Comparison of ENCODE assay signal across 8 mouse cellular contexts in genomic region chr3:51377878-51378664, GRCm38 (mm10). TPM values are rescaled to one million over a fixed set of nuclear protein-coding genes. Genes with fewer than 3 reads are reported as not detected.
A peak's percentile ranks its signal among the peaks of the same experiment; 100 is the strongest.
DNase-seq lines count a peak whose midpoint lies in the region; ATAC-seq and TF ChIP-seq lines count a peak whose summit lies in the region.

No protein-coding gene starts in this region.

- H3K36me3 ChIP-seq in forebrain, embryonic 15.5 days = no peaks in the 10 kb centered on the region
- no peaks in the 10 kb centered on the region for H3K36me3 ChIP-seq in kidney, embryonic 14.5 days (ENCODE audit: control insufficient read depth, insufficient read depth, low read length)
- no peaks in the 10 kb centered on the region for H3K36me3 ChIP-seq in stomach, embryonic 15.5 days

- no peak for DNase-seq in gastrocnemius, adult 2 months
- DNase-seq in gastrocnemius, postnatal 36 days = no peak
- DNase-seq in adipocyte (ENCODE audit: low spot score) = peak; percentile 63
- DNase-seq in lung, postnatal 14 days = peak; percentile 42
- no peak for DNase-seq in gastrocnemius, postnatal 25 days

- peaks cover 5% of the 10 kb centered on the region; the same call in 1 of the 2 replicates for H3K4me1 ChIP-seq in forebrain, embryonic 15.5 days
- 0 out of 2 replicates have a peak, but pooled peaks cover 3% of the 10 kb centered on the region for H3K4me1 ChIP-seq in kidney, embryonic 14.5 days (ENCODE audit: control insufficient read depth, insufficient read depth, low read length)
- H3K4me1 ChIP-seq in stomach, embryonic 15.5 days = 0 out of 2 replicates have a peak, but pooled peaks cover 7% of the 10 kb centered on the region

- peak; percentile 66 for TF ChIP-seq CTCF in gastrocnemius, adult 2 months (IDR thresholded peaks at IDR 0.05)

- ATAC-seq in forebrain, embryonic 15.5 days (replicated peaks) = no peak
- 0 out of 2 replicates have a peak, but pooled peaks have one; percentile 60 for ATAC-seq in kidney, embryonic 14.5 days (ENCODE audit: low FRiP score, low TSS enrichment)
- ATAC-seq in stomach, embryonic 15.5 days (ENCODE audit: insufficient read depth, low FRiP score, low read depth) = no peak

- intact Hi-C loops in gastrocnemius, adult 2 months (cut with DNase I) = no loop called here
- intact Hi-C loops in gastrocnemius, postnatal 36 days (cut with DNase I) = no loop called here

- no peaks in the 10 kb centered on the region for H3K27me3 ChIP-seq in forebrain, embryonic 15.5 days
- H3K27me3 ChIP-seq in kidney, embryonic 14.5 days (ENCODE audit: control insufficient read depth, insufficient read depth, low read length) = no peaks in the 10 kb centered on the region
- H3K27me3 ChIP-seq in stomach, embryonic 15.5 days (replicated peaks) = no peaks in the 10 kb centered on the region

- H3K4me3 ChIP-seq in gastrocnemius, adult 2 months = peak overlapping the region; percentile 67
- H3K4me3 ChIP-seq in forebrain, embryonic 15.5 days = peak overlapping the region; percentile 12; the same call in 1 of the 2 replicates
- H3K4me3 ChIP-seq in kidney, embryonic 14.5 days (ENCODE audit: low read length) = peak overlapping the region; percentile 30
- peak overlapping the region; percentile 34 for H3K4me3 ChIP-seq in stomach, embryonic 15.5 days (replicated peaks)

- no peaks in the 10 kb centered on the region for H3K9me3 ChIP-seq in forebrain, embryonic 15.5 days
- H3K9me3 ChIP-seq in kidney, embryonic 14.5 days (ENCODE audit: control insufficient read depth, low read length) = no peaks in the 10 kb centered on the region
- no peaks in the 10 kb centered on the region for H3K9me3 ChIP-seq in stomach, embryonic 15.5 days

- H3K9ac ChIP-seq in forebrain, embryonic 15.5 days (replicated peaks) = no peak overlapping the region
- peak overlapping the region; percentile 46 for H3K9ac ChIP-seq in kidney, embryonic 14.5 days (ENCODE audit: low read depth, low read length)
- no peak overlapping the region for H3K9ac ChIP-seq in stomach, embryonic 15.5 days

- peak overlapping the region; percentile 23 for H3K4me2 ChIP-seq in forebrain, embryonic 15.5 days (replicated peaks)
- H3K4me2 ChIP-seq in kidney, embryonic 14.5 days (replicated peaks; ENCODE audit: low read depth, low read length) = peak overlapping the region; percentile 45
- H3K4me2 ChIP-seq in stomach, embryonic 15.5 days = peak overlapping the region; percentile 48

- peak overlapping the region; percentile 72 for H3K27ac ChIP-seq in gastrocnemius, adult 2 months
- no peak overlapping the region for H3K27ac ChIP-seq in forebrain, embryonic 15.5 days (replicated peaks)
- no peak overlapping the region for H3K27ac ChIP-seq in kidney, embryonic 14.5 days (ENCODE audit: low read depth, low read length)
- no peak overlapping the region for H3K27ac ChIP-seq in stomach, embryonic 15.5 days

- 46% methylated on average over 31 of the region's 31 CpGs for WGBS in forebrain, embryonic 15.5 days
- WGBS in kidney, embryonic 14.5 days = 41% methylated on average over 31 of the region's 31 CpGs
- 23% methylated on average over 31 of the region's 31 CpGs for WGBS in stomach, embryonic 15.5 days

RNA-seq across cellular contexts. Expression of gene Mgarp, which starts 18.5 kb away (rescaled TPM):
- not detected for total RNA-seq in gastrocnemius, adult 2 months (2021)
- under 1 TPM; 0.20 to 0.27 TPM for total RNA-seq in gastrocnemius, postnatal 36 days (2021)
- 0.50 and 0.60 TPM in 2 replicates for polyA plus RNA-seq in forebrain, embryonic 15.5 days (2015; fragmentation: Nextera tagmentation; extraction: Ambion mirVana)
- 1.3 and 1.6 TPM in 2 replicates for polyA plus RNA-seq in kidney, embryonic 14.5 days (2014; fragmentation: Nextera tagmentation; extraction: Ambion mirVana)
- 3.8 and 4.0 TPM in 2 replicates for polyA plus RNA-seq in stomach, embryonic 15.5 days (2015; fragmentation: Nextera tagmentation; extraction: Ambion mirVana)
- not detected for total RNA-seq in gastrocnemius, postnatal 25 days (2021)

RNA-seq across cellular contexts. Expression of gene Ndufc1, which starts 30.7 kb away (rescaled TPM):
- 1,000 to 10,000 TPM; 1,007 to 1,209 TPM for total RNA-seq in gastrocnemius, adult 2 months (2021)
- 1,000 to 10,000 TPM; 1,029 to 1,117 TPM for total RNA-seq in gastrocnemius, postnatal 36 days (2021)
- 732 and 752 TPM in 2 replicates for polyA plus RNA-seq in forebrain, embryonic 15.5 days (2015; fragmentation: Nextera tagmentation; extraction: Ambion mirVana)
- 711 and 870 TPM in 2 replicates for polyA plus RNA-seq in kidney, embryonic 14.5 days (2014; fragmentation: Nextera tagmentation; extraction: Ambion mirVana)
- polyA plus RNA-seq in stomach, embryonic 15.5 days (2015; fragmentation: Nextera tagmentation; extraction: Ambion mirVana) = 709 and 792 TPM in 2 replicates
- 1,000 to 10,000 TPM; 1,156 to 1,193 TPM for total RNA-seq in gastrocnemius, postnatal 25 days (2021)

RNA-seq across cellular contexts. Expression of gene Naa15, which starts 36.9 kb away (rescaled TPM):
- 10 to 100 TPM; 44.5 to 50.0 TPM for total RNA-seq in gastrocnemius, adult 2 months (2021)
- 10 to 100 TPM; 41.0 to 41.6 TPM for total RNA-seq in gastrocnemius, postnatal 36 days (2021)
- 56.5 and 65.6 TPM in 2 replicates for polyA plus RNA-seq in forebrain, embryonic 15.5 days (2015; fragmentation: Nextera tagmentation; extraction: Ambion mirVana)
- polyA plus RNA-seq in kidney, embryonic 14.5 days (2014; fragmentation: Nextera tagmentation; extraction: Ambion mirVana) = 40.0 and 57.1 TPM in 2 replicates
- 43.8 and 49.9 TPM in 2 replicates for polyA plus RNA-seq in stomach, embryonic 15.5 days (2015; fragmentation: Nextera tagmentation; extraction: Ambion mirVana)
- 10 to 100 TPM; 39.6 to 48.4 TPM for total RNA-seq in gastrocnemius, postnatal 25 days (2021)

RNA-seq across cellular contexts. Expression of gene Elf2, which starts 37.6 kb away (rescaled TPM):
- total RNA-seq in gastrocnemius, adult 2 months (2021) = 10 to 100 TPM; 50.7 to 53.2 TPM
- 10 to 100 TPM; 48.9 to 49.7 TPM for total RNA-seq in gastrocnemius, postnatal 36 days (2021)
- 53.6 and 54.8 TPM in 2 replicates for polyA plus RNA-seq in forebrain, embryonic 15.5 days (2015; fragmentation: Nextera tagmentation; extraction: Ambion mirVana)
- 51.4 and 61.6 TPM in 2 replicates for polyA plus RNA-seq in kidney, embryonic 14.5 days (2014; fragmentation: Nextera tagmentation; extraction: Ambion mirVana)
- polyA plus RNA-seq in stomach, embryonic 15.5 days (2015; fragmentation: Nextera tagmentation; extraction: Ambion mirVana) = 62.5 and 63.7 TPM in 2 replicates
- 10 to 100 TPM; 44.3 to 46.1 TPM for total RNA-seq in gastrocnemius, postnatal 25 days (2021)

Comparison
In these comparisons a context has a peak if more than half of its experiments do, and no peak if none do; other contexts are left out.
1. DNase-seq: peak in adipocyte (single experiment) and lung, postnatal 14 days (single experiment); none in gastrocnemius, adult 2 months (single experiment), gastrocnemius, postnatal 36 days (0 of 2) and gastrocnemius, postnatal 25 days (single experiment).
2. H3K4me3 ChIP-seq: peak in every context shown above with its lines; median percentile 67 in gastrocnemius, adult 2 months; 34 in stomach, embryonic 15.5 days; 30 in kidney, embryonic 14.5 days; 12 in forebrain, embryonic 15.5 days.
3. Peak in every context shown above with its lines, with median percentiles within 50 percentile points of each other: H3K4me2 ChIP-seq.